Mouse (Mus musculus): ENCODE data around the gene Samhd1.

GRCm38 (mm10) chr2:157073378-157074052 lies 61.5 kb downstream of the Samhd1 start:
- TF ChIP-seq CHD2 (IDR thresholded peaks at IDR 0.05; ENCODE audit: low read depth, low read length) (no peak), HCFC1 (IDR thresholded peaks at IDR 0.05; ENCODE audit: borderline replicate concordance, insufficient read depth, low read length) (no peak), ZC3H11A (IDR thresholded peaks at IDR 0.05; ENCODE audit: borderline replicate concordance, low read depth, low read length) (no peak), MAFK (IDR thresholded peaks at IDR 0.05; ENCODE audit: insufficient read depth, low read depth, low read length) (no peak)
